Mouse (Mus musculus) brain, adult 10 weeks (tissue): ENCODE data around the gene Gm13762. TPM values are rescaled to one million over a fixed set of nuclear protein-coding genes. Genes with fewer than 3 reads are reported as not detected.

Source experiments
- polyA plus RNA-seq: library from polyadenylated mRNA; stranded (reverse); fragments of 350-450 nt; fragmentation: Illumina TruSeq; extraction: RNeasy Lipid Tissue Mini Kit (QIAGEN cat#74804); gene quantifications from one replicate; pipeline ENCODE4 v1.2.3, GENCODE M21; 2015; ENCODE audit warnings: low read depth, low replicate concordance

Gene Gm13762
- polyA plus RNA-seq, result not detected

DNA sequence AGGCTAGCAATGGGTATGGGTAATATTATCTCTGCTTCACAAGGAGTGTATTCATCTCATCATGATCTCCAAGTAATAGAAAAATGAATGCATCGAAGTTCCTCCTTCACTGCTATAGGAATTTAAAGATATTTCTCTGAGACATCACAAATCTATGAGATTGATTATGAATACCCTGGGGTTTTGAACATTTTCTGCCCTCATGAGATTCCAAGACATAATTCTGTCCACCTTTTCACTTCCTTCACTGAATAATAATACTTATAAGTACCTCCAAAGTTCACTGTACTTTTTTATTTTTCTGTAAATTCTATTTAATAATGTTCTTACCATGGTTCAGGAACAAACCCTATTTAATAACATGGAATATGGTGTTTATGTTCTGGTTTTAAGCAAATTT is at the start of gene Gm13762:
Gm13762 (minus strand) TSS at position 101 of the 400 bp plus-strand sequence.

DNA sequence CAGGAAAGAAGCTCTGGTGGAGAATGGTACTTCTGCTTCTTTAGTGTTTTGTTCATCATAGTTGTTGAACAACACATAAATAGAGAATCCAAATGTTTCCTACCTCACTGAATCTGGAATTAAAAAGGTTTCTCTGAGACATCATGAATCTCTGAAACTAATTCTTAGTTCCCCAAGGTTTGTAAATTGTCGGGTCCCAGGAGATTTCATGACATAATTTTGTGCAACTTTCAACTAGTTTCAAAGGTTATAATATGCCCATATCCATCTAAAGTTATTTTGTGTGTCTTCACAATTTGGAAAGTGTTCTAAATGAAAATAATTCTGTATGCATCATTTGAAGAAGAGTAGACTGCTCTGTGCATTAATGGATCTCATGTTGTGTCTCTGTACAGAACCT is 38.2 kb upstream of the Gm13762 start, which contains the start of gene Olfr1216:
Olfr1216 (minus strand) TSS at position 101 of the 400 bp plus-strand sequence.

DNA sequence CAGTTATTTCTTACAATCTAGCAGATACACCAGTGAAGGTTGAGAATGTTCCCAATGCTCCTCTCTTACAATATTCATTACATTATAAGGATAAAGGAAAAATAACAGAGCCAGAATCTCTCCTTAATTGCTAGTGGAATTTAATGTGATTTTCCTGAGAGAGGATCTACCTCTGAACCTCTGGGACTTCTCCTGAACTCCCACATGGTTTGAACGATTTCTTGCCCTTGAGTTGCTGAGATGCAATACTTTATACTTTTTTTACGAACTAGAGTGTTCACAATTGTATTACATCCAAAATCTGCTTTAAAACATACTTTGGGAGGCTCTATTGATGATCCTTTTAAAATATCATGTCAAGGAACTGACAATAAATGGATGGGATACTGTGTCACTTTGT is 26.8 kb upstream of the Gm13762 start, which contains the start of gene Olfr1215:
Olfr1215 (minus strand) TSS at position 101 of the 400 bp plus-strand sequence.

DNA sequence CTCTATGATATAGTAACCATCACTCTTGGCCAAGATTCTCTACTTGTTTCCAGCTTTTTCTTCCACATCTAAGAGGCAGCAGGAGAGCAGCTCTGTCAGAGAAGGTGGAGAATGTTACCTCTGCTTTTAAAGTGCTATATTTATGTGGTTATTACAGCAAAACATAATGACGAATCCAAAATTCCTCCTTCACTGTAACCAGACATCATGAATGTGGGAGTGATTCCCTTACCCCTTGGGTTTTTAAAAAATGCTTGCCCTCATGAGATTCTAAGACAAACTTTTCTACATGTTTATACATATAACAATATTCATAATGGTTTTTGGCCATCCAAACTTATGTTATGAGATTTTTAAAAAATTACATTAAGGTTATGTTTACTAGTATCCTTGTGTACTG is 12.5 kb upstream of the Gm13762 start, which contains the start of gene Olfr1214:
Olfr1214 (minus strand) TSS at position 101 of the 400 bp plus-strand sequence.

DNA sequence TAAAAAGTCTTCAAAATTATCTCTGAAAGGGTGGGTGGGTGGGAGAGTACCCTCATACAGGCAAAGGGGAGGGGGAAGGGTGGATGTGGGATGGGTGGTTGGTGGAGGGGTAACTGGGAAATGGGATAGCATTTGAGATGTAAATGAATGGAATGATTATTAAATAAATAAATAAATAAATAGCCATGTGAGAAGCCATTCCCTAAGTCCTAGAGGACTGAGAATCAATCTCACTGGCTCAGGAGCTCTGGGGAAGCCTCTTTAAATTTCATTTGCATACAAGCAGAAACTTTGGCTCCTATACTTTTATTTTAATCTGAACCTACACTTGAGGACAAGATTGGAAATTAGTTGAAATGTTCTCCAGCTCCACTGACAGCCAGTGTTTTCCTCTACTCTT is 26.4 kb downstream of the Gm13762 start, which contains the start of gene Olfr1212:
Olfr1212 (plus strand) TSS at position 301 of the 400 bp plus-strand sequence.

DNA sequence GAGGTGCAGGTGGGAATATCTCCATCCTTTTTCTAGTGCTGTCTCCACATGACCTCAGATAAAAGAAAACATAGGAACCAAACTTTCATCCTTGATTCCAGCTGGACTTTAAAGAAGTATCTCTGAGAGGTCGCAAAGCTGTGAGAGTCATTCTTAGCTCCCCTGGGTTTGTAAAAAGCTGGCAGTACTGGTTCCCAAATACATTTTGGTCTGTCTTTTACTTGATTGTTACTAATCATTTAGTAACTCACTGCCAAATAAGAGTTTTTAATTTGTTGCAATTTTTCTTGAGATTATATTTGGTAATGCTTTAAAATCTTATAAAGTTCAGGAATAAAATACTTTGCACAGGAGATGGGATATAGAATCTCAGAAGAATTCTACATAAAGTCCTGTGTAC is 42.1 kb downstream of the Gm13762 start, which contains the start of gene Olfr1211:
Olfr1211 (minus strand) TSS at position 101 of the 400 bp plus-strand sequence.

Other genes starting within 250 kb of the Gm13762 start
- gene Olfr1197, start 247.9 kb downstream of the Gm13762 start, polyA plus RNA-seq, result not detected
- gene Olfr1198, start 228.9 kb downstream of the Gm13762 start, polyA plus RNA-seq, result not detected
- not detected for gene Olfr1199, start 219.8 kb downstream of the Gm13762 start, polyA plus RNA-seq
- not detected for gene Olfr1200, start 209.8 kb downstream of the Gm13762 start, polyA plus RNA-seq
- gene Olfr1201, start 187.2 kb downstream of the Gm13762 start, polyA plus RNA-seq, result not detected
- not detected for gene Olfr1202, start 165.8 kb downstream of the Gm13762 start, polyA plus RNA-seq
- not detected for gene Olfr1205, start 150.5 kb downstream of the Gm13762 start, polyA plus RNA-seq
- gene Olfr1204, start 131.0 kb downstream of the Gm13762 start, polyA plus RNA-seq, result not detected
- gene Olfr1206, start 117.0 kb downstream of the Gm13762 start, polyA plus RNA-seq, result not detected
- not detected for gene Olfr1208, start 78.0 kb downstream of the Gm13762 start, polyA plus RNA-seq
- not detected for gene Olfr1209, start 65.1 kb downstream of the Gm13762 start, polyA plus RNA-seq
- not detected for gene Olfr1211, start 42.2 kb downstream of the Gm13762 start, polyA plus RNA-seq
- not detected for gene Olfr1212, start 26.3 kb downstream of the Gm13762 start, polyA plus RNA-seq
- not detected for gene Olfr1214, start 12.4 kb upstream of the Gm13762 start, polyA plus RNA-seq
- gene Olfr1215, start 26.7 kb upstream of the Gm13762 start, polyA plus RNA-seq, result not detected
- not detected for gene Olfr1216, start 38.1 kb upstream of the Gm13762 start, polyA plus RNA-seq
- gene Olfr1217, start 51.8 kb upstream of the Gm13762 start, polyA plus RNA-seq, result not detected
- not detected for gene Olfr1218, start 80.9 kb upstream of the Gm13762 start, polyA plus RNA-seq
- gene Olfr1219, start 103.2 kb upstream of the Gm13762 start, polyA plus RNA-seq, result not detected
- gene Olfr1220, start 126.6 kb upstream of the Gm13762 start, polyA plus RNA-seq, result not detected
- not detected for gene Olfr1221, start 137.0 kb upstream of the Gm13762 start, polyA plus RNA-seq
- not detected for gene Olfr1222, start 152.8 kb upstream of the Gm13762 start, polyA plus RNA-seq
- gene Olfr1223, start 171.3 kb upstream of the Gm13762 start, polyA plus RNA-seq, result not detected
- gene Olfr1224-ps1, start 183.8 kb upstream of the Gm13762 start, polyA plus RNA-seq, result not detected
- gene Olfr1225, start 194.4 kb upstream of the Gm13762 start, polyA plus RNA-seq, result not detected
- not detected for gene Olfr1226, start 219.8 kb upstream of the Gm13762 start, polyA plus RNA-seq